Mouse (Mus musculus) thymus, postnatal 36 days (tissue): ENCODE results near the gene Alx3.
A peak's percentile ranks its signal among the peaks of the same experiment; 100 is the strongest.

Experiments
- DNase-seq, 2 experiments: peaks; one replicate each; pipeline ENCODE4 v3.0.0; 2022; ENCODE audit warnings: mixed read lengths in 2 of 2

Gene Alx3

DNA sequence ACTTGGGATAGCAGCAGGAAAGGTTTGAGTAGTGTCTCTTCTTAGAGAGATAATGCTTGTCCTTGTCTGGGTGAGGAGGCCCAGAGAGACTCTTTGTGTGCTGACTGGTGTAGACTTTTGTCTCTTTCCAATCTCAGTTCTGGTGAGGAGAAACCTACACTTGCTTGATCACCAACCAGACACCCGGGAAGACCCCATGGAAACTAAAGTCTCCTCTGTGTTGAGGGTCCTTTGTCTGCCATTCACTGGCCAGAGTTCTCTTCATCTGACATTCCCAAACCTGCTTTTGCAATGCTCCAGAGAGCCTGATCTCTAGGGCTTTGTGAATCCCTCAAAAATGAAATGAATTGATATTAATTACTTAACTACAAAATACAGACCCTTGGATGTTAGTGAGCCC lies 10.9 kb upstream of the Alx3 start:
- DNase-seq, result no peak

DNA sequence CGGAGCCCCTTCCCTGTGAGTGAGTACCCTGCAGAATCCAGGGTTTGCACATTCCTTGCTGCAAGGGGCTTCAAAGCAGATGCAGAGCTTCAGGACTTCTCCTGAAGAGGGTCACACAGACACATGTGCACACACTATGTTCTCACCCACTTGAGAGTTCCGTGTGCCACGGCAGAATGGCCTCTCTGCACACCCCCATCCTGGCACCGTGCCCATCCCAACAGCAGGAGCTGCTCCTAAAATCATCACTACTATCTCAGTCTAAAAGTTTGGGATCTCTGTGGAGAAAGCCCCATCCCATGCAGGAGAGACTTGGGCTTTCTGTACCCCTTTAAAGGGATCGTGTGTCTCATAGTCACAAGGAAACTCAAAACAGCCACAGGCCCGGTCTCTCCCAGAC lies 8.3 kb upstream of the Alx3 start:
- no peak for DNase-seq

DNA sequence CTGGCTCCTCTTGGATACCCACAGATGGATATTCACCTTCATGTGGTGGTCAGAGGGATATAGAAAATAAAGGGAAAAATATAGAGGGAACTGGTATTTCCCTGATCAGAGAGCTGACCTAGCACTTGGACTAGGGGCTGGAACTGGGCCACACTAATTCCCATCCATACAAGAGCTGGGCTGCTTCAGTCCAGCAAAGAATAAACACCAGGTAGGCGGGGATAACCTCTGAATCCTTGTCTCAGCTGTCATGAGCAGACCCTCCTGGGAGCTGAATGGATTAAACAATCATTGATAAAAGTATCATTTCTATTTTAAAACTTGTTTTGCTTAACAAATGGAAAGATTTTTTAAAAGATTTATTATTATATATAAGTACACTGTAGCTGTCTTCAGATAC lies 3.2 kb upstream of the Alx3 start:
- DNase-seq, result no peak

DNA sequence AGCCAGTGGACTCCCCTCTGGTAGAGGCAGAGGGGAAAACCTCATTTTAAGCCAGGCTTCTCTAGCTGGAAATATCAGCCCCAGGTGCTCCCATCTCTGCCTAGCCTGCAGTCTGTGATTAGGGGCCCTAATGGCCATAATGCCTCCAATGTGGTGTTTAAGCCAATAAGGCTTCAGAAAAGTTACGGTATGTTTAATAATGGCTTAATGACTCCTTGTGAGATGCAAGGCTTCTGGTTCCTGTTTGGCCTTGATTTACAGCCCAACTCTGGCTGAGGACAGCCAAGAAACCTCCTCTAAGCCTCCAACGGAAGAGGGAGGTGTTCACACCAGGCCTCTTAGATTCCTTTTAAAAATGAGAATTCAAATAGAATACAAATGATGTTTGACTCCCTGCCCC lies 1.2 kb upstream of the Alx3 start:
- no peak for DNase-seq

DNA sequence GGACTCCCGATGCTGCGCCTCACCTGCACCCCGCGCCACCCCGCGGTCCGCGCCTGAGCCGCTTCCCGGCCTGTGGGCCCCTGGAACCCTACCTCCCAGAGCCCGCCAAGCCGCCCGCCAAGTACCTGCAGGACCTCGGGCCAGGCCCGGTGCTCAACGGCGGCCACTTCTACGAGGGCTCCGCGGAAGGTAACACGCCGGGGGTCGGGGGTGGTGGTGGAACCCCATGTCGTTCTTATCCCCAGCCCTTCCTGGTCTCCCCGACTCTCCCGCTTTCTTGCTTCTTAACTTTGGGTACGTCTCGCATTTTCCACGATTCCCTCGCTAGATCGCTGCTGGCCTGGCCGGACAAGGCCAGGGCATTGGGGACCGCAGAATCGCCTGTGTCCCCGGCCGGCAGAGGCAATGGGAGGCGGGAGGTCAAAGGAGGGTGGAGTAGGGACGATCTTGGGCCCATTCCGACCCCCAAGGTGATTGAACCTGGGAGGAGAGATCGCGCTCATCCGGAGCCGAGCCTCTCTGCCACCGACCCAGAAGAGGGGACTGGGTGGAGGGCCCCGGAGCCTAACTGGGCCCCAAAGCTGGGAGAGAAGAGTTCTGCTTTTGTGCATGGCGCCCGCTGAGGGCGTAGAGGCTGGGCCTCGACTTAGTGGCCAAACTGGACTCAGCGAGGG lies 570 bp downstream of the Alx3 start:
- DNase-seq, result no peak

DNA sequence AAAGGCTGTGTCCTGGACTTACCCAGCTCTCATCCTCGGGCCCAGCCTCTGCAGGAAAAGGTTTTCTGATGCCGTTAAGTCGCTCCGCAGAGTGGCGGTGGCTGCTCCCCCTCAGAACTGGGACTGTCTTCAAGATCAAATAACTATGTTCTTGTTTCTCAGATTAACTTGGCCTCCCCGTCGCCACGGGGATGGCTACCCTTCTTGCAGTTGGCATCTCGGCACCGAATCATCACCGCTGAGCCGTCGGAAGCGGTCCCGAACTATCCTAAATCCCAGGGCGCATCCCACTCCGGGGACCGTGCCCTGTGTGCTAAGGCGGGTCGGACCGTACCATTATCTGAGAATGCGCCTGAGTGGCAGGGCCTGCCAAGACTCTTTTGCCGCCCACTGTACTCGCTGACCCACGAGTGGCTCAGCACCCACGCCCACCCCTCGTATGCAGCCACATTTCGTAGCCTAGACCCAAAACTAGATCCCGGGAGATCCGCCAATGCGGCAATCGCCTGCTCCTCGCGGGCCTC lies 1.2 kb downstream of the Alx3 start:
- DNase-seq, result no peak

DNA sequence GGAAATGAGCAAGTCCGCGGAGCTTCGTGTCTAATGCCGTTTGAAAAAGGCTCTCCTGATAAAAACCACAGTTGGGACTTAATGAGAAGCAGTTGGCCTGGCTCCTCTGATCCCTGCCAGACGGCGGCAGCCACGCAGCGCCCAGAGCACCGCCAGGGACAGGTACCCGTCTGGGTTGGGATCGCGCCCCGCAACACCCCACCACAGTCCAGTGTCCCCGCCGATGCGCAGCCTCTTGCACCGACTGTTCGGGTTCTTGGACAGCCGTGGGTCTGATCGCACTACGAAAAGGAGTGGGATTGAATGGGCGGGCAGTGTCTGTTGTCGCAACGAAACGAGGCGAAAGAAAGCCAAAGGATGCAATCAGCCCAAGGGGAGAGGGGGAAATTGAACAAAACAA lies 1.7 kb downstream of the Alx3 start:
- DNase-seq, result no peak

DNA sequence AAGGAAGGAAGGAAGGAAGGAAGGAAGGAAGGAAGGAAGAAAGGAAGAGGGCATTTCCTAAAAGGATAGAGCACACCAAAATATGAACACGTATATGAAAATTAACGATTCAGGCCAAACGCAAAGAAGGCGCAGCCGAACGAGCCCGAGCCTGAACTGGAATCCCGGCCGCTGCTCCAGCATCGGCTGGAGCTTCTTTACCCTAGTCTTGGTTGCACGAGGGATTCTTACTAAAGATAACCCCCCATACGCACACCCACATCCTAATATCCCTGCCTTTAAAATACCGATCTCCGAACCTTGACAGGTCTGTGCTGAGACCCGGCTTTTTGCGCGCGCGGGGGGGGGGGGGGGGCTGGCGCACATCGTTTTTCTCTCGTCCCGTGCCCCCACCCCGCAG lies 2.3 kb downstream of the Alx3 start:
- no peak for DNase-seq

DNA sequence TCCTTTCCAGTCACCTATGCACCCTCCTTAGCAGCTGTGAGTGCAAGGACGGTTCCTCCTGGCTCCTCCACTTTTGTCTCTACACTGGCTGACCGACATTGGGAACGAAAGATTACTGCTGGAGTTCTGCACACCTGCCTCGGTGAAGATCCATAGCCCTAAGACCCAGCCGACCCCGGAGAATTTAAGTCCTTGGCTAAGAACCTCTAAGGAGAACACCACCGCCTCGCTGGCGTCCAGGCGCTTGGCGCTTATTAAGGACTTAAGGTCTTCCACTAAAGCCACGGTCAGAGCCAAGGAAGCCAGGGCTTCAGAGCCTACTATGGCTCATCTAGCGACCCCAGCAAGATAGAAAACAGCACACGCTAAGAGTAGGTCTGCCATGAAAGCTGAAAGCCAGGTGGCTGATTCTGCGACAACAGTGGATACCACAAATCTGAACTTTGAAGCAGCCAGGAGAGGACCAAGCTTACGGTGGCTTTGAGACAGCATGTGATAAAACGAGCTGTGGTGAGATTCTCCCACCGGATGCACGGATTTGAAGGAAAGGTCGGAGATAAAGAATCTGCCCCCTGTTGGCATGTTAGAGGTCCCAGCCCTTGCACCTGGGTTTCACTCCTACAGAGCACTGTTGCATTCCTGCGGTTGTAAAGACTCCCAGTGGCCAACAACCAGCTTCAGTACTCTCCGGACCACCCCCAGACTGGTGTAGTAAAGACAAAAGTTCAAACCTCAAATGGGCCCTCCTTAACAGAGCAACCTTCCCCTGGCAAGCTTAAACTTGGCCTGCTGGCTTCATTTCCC lies 3.0 kb downstream of the Alx3 start:
- DNase-seq, result no peak

DNA sequence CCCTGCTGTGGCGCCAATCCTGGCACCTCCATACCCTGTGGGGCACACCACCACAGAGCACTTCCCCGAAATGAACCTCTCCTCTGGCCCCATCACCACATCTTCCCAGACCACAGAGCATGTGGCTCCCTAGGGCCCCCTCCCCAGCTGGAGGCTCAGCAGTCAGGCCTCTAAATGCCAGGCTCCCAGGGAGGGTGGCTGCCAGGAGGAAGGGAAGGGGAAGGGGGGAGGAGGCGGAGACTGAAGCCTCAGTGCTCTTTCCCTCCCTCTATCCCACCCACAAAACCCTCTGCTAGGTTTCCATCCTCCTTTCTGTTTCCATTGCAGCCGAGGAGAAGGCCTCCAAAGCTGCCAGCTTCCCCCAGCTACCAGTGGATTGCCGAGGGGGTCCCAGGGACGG lies 5.3 kb downstream of the Alx3 start:
- no peak for DNase-seq

DNA sequence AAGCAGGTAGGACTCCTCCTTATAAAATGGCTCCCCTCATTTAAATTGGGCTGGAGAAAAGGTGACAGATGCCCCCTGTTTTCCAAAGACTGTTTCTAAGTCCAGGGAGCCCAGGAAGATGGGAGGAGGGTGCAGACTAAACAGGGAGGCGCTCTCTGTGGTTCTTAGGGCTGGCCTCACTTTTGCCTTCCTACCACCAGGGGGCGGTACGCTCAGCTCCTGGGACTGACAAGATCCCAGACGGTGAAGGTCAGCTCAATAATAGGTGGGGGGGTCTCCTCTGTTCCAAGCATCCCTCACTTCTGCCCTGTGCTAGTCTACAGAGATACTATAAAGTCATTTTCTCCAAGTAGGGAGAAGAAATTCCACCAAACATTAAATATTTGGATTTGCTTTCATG lies 10.5 kb downstream of the Alx3 start:
- DNase-seq, result peak; percentile 37 to 40

DNA sequence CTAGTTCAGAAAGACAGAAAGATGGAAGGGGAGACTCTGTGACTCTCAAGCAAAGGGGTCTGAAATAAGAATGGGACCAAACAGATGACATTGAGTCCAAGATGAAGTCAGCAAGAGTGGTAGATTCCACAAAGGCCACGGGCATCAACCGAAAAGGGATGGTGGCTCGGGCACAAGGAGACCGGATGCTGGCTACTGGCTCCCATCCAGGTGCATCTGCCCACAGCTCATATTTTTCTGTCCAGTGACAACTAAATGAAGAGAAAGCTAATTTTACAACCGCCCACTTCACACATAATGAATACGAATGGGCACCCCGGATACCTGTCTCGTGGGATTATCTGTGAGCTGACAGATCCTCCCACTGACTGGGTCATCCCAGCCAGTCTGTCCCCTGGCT lies 12.4 kb downstream of the Alx3 start:
- DNase-seq, result no peak

DNA sequence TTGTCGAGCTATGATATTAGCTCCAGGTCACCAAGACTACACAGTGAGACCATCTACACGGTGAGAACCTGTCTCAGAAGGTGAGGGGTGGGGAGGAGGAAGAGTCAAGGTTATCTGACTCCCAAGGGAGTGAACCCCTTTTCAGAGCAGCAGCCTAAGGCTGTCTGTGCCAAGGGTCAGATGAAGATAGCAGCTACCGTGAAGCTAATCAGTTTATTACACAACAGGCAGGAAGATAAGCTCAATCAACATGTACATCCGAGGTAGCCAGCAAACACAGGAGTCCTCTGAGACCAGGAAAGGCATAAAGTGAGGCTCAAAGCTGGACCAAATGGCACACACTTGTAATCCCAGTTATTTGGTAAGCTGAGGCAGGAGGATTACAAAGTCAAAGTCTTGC lies 14.0 kb downstream of the Alx3 start:
- no peak for DNase-seq

DNA sequence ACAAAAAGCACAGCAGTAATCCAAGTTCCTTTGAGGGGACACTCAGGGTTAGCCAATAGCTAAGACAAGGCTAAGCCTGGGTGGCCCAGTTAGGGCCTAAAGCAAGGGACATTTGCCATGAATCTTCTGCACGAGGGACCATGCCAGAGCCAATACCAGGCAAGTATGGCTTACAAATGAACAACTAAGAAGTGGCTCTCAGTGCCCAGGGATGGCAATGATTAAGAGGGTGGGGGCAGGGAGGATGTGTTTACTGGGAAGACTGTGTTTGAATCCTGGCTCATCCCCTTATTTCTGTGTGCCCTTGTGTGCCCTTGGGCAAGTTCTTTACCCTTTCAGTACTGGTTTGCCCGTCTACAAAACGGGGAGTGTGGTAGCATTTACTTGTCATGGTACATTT lies 14.5 kb downstream of the Alx3 start:
- no peak for DNase-seq

DNA sequence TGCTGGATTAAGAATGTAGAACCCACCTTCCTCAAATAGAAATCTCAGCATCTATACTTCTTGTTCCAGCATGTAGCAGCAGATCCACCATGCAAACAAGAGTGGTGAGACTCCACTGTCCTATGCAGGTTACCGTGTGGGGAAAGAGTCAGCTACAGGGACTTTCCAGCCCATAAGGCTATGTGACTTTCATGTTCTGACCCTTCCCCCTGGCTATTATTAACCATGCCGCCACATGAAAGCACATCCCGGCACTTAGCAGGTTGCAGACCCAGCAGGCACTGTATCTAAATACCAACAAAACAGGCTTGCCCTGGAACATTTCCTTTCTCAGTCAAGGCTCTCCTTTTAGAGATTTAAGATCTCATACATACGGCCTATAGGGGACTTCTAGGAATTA lies 16.6 kb downstream of the Alx3 start:
- no peak for DNase-seq

DNA sequence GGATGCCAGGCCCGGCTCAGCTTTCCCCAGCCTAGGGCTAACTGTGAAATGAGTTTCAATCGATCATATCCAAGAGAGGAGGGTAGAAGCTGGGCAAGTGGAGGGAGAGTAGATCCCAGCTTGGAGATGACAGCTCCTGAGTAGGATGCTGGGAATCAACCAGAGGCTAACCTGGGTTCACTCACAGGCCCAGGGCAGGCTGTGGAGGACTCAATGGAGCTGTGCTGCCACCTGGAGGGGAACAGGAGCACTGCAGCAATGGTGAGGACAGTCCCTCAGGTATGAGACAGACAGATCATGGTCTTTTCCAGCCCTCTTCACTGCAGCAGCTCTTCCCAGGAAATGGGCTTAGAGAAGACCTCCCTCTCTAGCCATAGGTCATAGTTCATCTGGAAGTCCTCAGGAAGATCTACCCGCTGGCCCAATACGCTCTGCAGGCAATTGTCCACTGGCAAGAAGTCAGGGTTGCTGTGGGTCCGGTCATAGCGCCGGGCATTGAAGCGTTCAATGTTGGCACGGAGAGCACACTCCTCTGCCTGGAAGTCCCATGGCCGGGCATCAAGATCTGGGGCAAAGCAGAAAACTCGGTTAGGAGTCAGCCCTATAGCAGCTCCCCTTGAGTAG lies 18.2 kb downstream of the Alx3 start:
- peak; percentile 53 to 58 for DNase-seq

DNA sequence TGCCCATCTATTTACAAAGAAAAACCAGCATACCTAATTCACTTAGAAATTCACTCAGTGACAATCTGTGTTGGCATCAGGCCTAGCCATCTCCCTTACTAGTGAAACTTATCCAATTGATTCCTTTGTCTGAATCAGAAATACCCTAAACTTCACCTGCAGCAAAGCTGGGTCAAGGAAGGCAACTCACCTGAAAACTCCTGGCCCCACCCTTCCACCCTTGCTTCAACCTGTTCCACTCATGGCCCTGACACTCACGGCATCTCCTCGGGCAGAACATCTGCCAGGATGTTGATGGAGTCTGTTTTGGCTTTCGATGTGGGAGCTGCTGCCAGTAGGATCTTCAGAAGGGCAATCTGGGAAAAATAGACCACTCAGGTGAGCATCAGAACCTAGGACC lies 23.0 kb downstream of the Alx3 start:
- no peak for DNase-seq

DNA sequence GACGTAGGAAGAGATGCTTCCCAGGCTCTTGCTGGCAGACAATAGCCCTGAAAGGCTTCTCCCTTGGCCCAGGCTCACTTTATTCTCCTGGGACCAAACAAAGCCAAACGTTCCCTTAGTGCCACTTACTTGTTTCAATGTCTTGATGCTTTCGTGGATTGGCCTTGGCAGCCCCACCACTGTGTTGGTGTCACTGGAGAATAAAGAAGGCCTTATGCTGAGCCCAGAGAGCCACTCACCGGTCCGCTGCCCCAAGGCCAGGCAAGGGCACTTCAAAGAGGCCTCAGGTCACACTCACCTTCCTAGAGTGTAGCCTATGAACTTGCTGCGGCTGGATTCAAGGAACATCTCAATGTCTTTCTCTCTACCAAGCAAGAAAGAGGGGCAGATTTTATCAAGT lies 25.1 kb downstream of the Alx3 start:
- DNase-seq, result no peak

DNA sequence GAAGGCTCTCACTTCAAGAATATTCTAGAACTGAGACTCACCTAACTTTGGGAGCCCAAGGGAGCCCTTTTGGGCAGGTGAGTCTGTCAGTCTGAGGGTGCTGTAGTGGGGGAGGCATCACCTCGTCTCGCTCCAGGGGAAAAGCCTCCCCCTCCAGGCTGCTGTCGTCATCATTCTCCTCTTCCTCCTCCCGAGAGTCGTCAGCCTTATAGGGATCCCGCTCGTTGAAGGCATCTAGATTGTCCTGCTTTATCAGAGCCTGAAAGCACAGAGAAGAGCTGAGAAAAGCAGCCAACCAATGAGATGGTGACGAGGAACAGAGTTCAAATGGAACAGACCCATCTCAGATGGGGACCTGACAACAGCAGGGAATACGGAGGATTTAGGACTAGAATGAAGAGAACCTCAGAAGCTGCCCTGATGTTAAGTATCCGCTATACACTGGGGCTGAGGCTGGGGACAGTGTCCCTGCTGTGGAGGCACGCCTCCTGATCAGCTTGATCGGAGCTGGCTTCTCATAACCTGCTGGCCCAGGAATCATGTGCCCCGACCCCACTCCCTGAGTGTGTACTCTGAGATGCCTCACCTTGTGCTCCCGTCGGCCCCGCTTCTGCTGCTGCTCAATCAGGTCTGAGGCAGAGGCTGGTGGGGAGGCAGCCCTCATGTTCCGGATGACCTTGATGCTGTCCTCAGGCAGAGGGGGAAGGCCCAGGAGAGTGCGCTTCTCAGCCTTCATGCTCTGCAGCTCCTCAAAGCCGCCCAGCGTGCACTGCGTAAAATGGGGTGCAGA lies 26.6 kb downstream of the Alx3 start:
- DNase-seq, result no peak

DNA sequence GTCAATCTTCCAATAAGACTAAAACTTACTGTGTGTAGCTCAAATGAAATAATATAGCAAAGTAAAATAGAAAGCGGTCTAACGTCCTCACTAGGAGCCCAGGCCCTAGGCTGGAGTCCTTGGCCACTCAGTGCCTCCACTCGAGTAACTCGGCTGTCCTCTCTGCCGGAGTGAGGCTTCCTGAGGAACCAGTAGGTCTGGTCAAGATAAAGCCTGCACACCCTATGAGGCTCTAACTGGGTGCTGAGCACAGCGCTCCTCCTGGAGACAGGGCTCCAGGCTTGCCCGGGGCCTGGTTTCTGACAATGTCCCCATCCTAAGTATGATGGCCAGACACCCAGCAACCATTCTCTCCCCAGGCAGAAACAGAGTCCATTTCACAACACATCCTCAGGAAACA lies 27.7 kb downstream of the Alx3 start:
- no peak for DNase-seq

DNA sequence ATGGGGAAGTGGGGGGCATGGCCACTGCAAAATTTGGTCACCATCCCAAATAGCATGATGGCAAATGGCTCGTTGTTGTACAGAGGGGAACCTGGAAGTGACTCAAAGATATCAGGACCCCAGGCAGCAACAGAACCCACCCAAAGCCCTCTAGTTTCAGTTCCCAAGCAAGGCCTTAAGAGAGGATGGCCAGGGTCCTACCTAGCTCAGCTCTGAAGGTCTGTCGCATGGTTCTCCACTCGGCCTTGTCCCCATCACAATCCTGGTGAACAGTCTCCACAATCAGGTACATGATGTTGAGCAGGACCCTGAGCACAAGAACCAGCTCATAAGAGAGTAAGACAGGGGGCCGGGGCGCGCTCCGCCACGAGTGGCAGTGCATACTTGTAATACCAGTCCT lies 29.6 kb downstream of the Alx3 start:
- DNase-seq, result no peak

DNA sequence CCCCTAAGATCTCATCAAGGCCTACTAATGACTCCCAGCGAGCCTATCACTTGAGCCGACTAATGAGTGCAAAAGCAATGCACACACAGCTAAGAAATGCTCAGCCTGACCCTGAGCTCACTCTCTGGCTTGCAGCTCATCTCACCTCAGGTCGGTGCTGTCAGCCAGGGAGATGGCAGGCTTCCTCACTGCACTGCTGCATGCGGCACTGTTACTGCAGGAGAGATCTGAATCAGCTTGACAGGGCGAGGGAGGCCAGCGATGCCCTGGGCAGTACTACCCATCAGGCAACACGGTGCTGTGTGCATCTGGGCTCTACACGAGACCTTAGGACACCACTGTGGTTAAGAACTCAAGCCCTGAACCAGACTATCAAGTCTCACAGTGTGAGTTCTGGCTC lies 30.7 kb downstream of the Alx3 start:
- DNase-seq, result no peak

DNA sequence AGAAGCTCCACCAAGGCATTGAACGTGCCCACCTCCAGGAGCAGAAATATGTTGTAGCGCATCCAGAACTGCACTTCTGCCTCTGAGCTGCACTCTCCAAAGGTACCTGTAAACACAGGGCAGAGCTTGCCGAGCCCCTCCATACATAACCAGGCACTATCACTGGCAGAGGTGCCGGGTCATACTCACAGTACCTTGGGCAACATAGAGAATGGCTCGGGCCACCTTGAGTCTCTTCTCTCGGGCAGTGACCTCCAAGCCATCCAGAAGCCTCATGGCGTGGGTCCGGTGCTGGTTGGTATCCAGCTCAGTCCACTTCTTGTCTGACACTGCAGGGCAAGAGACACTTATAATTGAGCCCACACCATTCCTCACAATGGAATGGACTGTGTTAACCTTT lies 31.9 kb downstream of the Alx3 start:
- DNase-seq, result no peak
